Mouse (Mus musculus) heart, postnatal 0 days (tissue): ENCODE data around the gene Tnip2.

Experiments
- CTCF ChIP-seq: IDR thresholded peaks from 2 replicates; pipeline ENCODE4 v1.5.1; 2016; ENCODE audit warnings: antibody characterized with exemption, control low read depth, low read depth
- EP300 ChIP-seq: IDR thresholded peaks from 2 replicates; pipeline ENCODE4 v1.6.1; 2016; ENCODE audit warnings: antibody characterized with exemption, low read depth

GRCm38 (mm10) chr5:34528724-34529123 is 14.9 kb upstream of the Tnip2 start:
- no peak for TF ChIP-seq EP300
- no peak for TF ChIP-seq CTCF
